Mouse (Mus musculus): Measurements from ENCODE around the gene Gm49394. TPM values are rescaled to one million over a fixed set of nuclear protein-coding genes. Genes with fewer than 3 reads are reported as not detected.

Gm49394 gene
- polyA plus RNA-seq, 1 experiment from 2014 or later: not detected

DNA sequence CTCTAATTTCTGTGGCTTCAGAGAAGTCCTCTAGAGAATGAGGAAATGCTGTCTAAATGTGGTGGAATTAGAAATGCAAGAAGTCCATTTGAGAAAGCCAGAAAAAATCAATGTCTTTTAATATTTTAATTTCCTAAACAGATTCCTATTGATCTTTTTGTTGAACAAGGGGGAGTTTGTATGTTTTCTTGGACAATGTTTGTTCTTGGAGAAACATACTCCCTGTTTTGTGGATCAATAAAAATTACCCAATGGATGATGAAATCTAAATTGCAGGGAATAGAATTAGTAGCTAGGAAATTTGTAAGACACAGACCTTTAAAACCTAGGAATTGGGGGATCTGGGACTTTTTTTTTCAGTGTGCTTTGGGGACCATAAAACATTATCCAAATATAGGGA is 7.9 kb downstream of the Gm49394 start:
- Histone ChIP-seq H3K4me1 (ENCODE audit: control insufficient read depth, insufficient read depth, low read length) (peaks cover 4% of the 10 kb centered on the region; the same call in 1 of the 2 replicates), H3K36me3 (ENCODE audit: control insufficient read depth, insufficient read depth, low read length) (no peaks in the 10 kb centered on the region), H3K9me3 (ENCODE audit: control insufficient read depth, low read length) (no peaks in the 10 kb centered on the region), H3K4me3 (ENCODE audit: low read depth, low read length) (0 out of 2 replicates have a peak overlapping the region, but pooled peaks have one; percentile 43), H3K9ac (ENCODE audit: low read length) (no peak overlapping the region), H3K27me3 (ENCODE audit: control insufficient read depth, insufficient read depth, low read length) (peaks cover 96% of the 10 kb centered on the region), H3K4me2 (ENCODE audit: low read depth) (0 out of 2 replicates have a peak overlapping the region, but pooled peaks have one; percentile 17), H3K27ac (ENCODE audit: low read depth, low read length) (no peak overlapping the region)
- ATAC-seq (ENCODE audit: insufficient read depth, low FRiP score, low TSS enrichment): no peak
- no peak for DNase-seq (ENCODE audit: low spot score)

DNA sequence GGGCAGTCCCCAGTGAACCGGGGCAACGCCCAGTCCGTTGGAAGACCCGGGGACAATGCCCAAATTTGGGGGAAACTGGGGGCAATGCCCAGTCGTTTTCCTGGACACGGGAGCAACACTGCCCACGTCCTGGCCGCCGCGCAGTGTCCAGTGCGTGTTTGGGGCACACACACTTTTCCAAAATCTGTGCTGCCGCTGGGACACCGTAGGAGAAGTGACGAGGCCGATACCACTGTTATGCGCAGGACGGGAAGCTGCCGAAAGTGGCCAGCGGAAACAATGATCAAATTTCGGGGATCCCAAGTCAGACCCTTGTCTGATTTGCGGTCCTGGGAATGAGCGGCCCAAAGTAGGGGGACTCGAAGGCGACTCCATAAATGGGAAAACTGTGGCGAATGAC is 8.7 kb downstream of the Gm49394 start:
- Histone ChIP-seq H3K4me2 (ENCODE audit: low read depth) (peak overlapping the region; percentile 48), H3K9me3 (ENCODE audit: control insufficient read depth, low read length) (no peaks in the 10 kb centered on the region), H3K4me1 (ENCODE audit: control insufficient read depth, insufficient read depth, low read length) (peaks cover 4% of the 10 kb centered on the region; the same call in 1 of the 2 replicates), H3K4me3 (ENCODE audit: low read depth, low read length) (peak overlapping the region; percentile 43), H3K36me3 (ENCODE audit: control insufficient read depth, insufficient read depth, low read length) (no peaks in the 10 kb centered on the region), H3K9ac (ENCODE audit: low read length) (peak overlapping the region; percentile 74), H3K27me3 (ENCODE audit: control insufficient read depth, insufficient read depth, low read length) (peaks cover 97% of the 10 kb centered on the region), H3K27ac (ENCODE audit: low read depth, low read length) (peak overlapping the region; percentile 67; the same call in 1 of the 2 replicates)
- DNase-seq (ENCODE audit: low spot score) (peak; percentile 42), ATAC-seq (ENCODE audit: insufficient read depth, low FRiP score, low TSS enrichment) (no peak)
- 0% methylated on average over 25 of the region's 25 CpGs for WGBS

DNA sequence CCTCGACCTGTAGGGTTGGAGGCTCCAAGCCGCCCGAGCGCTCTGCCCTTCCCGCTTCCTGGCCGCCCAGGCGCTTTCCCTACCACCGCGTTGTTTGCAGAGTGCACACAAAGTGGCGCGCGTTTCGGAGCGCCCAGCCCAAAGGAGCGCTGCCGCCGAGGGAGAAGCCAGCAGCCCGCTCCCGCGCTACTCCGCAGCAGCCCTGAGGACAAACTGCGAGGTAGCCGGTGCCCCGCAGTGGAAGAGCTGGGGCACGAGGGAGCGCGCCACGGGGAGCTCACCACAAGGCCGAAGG is 9.1 kb downstream of the Gm49394 start:
- no peaks in the 10 kb centered on the region for H3K36me3 ChIP-seq (ENCODE audit: control insufficient read depth, insufficient read depth, low read length)
- H3K9ac ChIP-seq (ENCODE audit: low read length): peak overlapping the region; percentile 74
- H3K4me1 ChIP-seq (ENCODE audit: control insufficient read depth, insufficient read depth, low read length): peaks cover 4% of the 10 kb centered on the region; the same call in 1 of the 2 replicates
- peak overlapping the region; percentile 43 for H3K4me3 ChIP-seq (ENCODE audit: low read depth, low read length)
- no peaks in the 10 kb centered on the region for H3K9me3 ChIP-seq (ENCODE audit: control insufficient read depth, low read length)
- ATAC-seq (ENCODE audit: insufficient read depth, low FRiP score, low TSS enrichment) (no peak), DNase-seq (ENCODE audit: low spot score) (no peak)
- H3K27ac ChIP-seq (ENCODE audit: low read depth, low read length): peak overlapping the region; percentile 67
- H3K27me3 ChIP-seq (ENCODE audit: control insufficient read depth, insufficient read depth, low read length): peaks cover 97% of the 10 kb centered on the region
- under 1% methylated on average over 29 of the region's 29 CpGs for WGBS
- peak overlapping the region; percentile 48 for H3K4me2 ChIP-seq (ENCODE audit: low read depth)

- Histone ChIP-seq H3K36me3 (ENCODE audit: control insufficient read depth, insufficient read depth, low read length) (no peaks in the 10 kb centered on the region), H3K4me2 (ENCODE audit: low read depth) (peak overlapping the region; percentile 48), H3K9me3 (ENCODE audit: control insufficient read depth, low read length) (no peaks in the 10 kb centered on the region), H3K27me3 (ENCODE audit: control insufficient read depth, insufficient read depth, low read length) (peaks cover 97% of the 10 kb centered on the region), H3K9ac (ENCODE audit: low read length) (peak overlapping the region; percentile 74), H3K4me3 (ENCODE audit: low read depth, low read length) (peak overlapping the region; percentile 43), H3K4me1 (ENCODE audit: control insufficient read depth, insufficient read depth, low read length) (peaks cover 4% of the 10 kb centered on the region; the same call in 1 of the 2 replicates), H3K27ac (ENCODE audit: low read depth, low read length) (peak overlapping the region; percentile 67)
- no peak for ATAC-seq (ENCODE audit: insufficient read depth, low FRiP score, low TSS enrichment)
- peak; percentile 61 for DNase-seq (ENCODE audit: low spot score)
- WGBS: under 1% methylated on average over 43 of the region's 43 CpGs
These were observed 9.7 kb downstream of the Gm49394 start for GRCm38 (mm10) chr7:142659767-142660650.

- DNase-seq (ENCODE audit: low spot score) (peak; percentile 64), ATAC-seq (ENCODE audit: insufficient read depth, low FRiP score, low TSS enrichment) (peak; percentile 46; the same call in 1 of the 2 replicates)
- H3K27me3 ChIP-seq (ENCODE audit: control insufficient read depth, insufficient read depth, low read length): peaks cover 97% of the 10 kb centered on the region
- peaks cover 4% of the 10 kb centered on the region; the same call in 1 of the 2 replicates for H3K4me1 ChIP-seq (ENCODE audit: control insufficient read depth, insufficient read depth, low read length)
- H3K4me3 ChIP-seq (ENCODE audit: low read depth, low read length): peak overlapping the region; percentile 43
- WGBS: under 1% methylated on average over 30 of the region's 70 CpGs
- peak overlapping the region; percentile 48 for H3K4me2 ChIP-seq (ENCODE audit: low read depth)
- H3K27ac ChIP-seq (ENCODE audit: low read depth, low read length): 0 out of 2 replicates have a peak overlapping the region, but pooled peaks have one; percentile 21
- no peaks in the 10 kb centered on the region for H3K9me3 ChIP-seq (ENCODE audit: control insufficient read depth, low read length)
- H3K36me3 ChIP-seq (ENCODE audit: control insufficient read depth, insufficient read depth, low read length): no peaks in the 10 kb centered on the region
- peak overlapping the region; percentile 50 for H3K9ac ChIP-seq (ENCODE audit: low read length)
These were observed 10.5 kb downstream of the Gm49394 start for GRCm38 (mm10) chr7:142659181-142659681.

DNA sequence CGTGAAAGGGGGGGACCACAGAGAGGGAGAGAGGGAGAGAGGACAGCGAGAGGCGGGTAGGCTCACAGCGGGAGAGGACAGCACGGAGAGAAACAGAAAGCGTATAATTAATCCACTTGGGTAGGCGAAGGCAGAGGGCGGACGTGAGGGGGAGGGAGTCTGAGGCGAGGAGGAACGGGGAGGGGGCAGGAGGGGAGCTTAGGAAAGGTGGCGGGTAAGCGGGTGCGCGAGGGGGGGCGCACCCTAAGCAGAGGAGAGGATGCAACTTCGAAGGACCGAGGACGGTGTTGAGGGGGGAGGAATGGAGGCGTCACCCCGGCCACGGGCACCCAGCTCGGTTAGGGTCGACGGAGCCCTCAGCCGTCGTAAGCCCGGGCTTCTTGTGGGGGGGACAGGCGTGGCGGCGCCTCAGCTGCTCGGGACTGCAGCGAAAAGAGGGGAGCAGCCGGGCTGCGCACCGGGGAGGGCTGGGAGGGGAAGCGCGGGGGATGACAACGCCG is 11.0 kb downstream of the Gm49394 start:
- no peaks in the 10 kb centered on the region for H3K4me1 ChIP-seq (ENCODE audit: control insufficient read depth, insufficient read depth, low read length)
- ATAC-seq (ENCODE audit: insufficient read depth, low FRiP score, low TSS enrichment) (0 out of 2 replicates have a peak, but pooled peaks have one; percentile 17), DNase-seq (ENCODE audit: low spot score) (peak; percentile 44)
- no peaks in the 10 kb centered on the region for H3K36me3 ChIP-seq (ENCODE audit: control insufficient read depth, insufficient read depth, low read length)
- H3K27me3 ChIP-seq (ENCODE audit: control insufficient read depth, insufficient read depth, low read length): peaks cover 97% of the 10 kb centered on the region
- 0 out of 2 replicates have a peak overlapping the region, but pooled peaks have one; percentile 21 for H3K27ac ChIP-seq (ENCODE audit: low read depth, low read length)
- H3K9ac ChIP-seq (ENCODE audit: low read length): peak overlapping the region; percentile 50
- peak overlapping the region; percentile 43 for H3K4me3 ChIP-seq (ENCODE audit: low read depth, low read length)
- H3K4me2 ChIP-seq (ENCODE audit: low read depth): peak overlapping the region; percentile 48
- WGBS: 0% methylated on average over 33 of the region's 40 CpGs
- H3K9me3 ChIP-seq (ENCODE audit: control insufficient read depth, low read length): no peaks in the 10 kb centered on the region

GRCm38 (mm10) chr7:142657821-142658614 is 11.7 kb downstream of the Gm49394 start:
- no peaks in the 10 kb centered on the region for H3K9me3 ChIP-seq (ENCODE audit: control insufficient read depth, low read length)
- under 1% methylated on average over 34 of the region's 34 CpGs for WGBS
- peak overlapping the region; percentile 50 for H3K9ac ChIP-seq (ENCODE audit: low read length)
- H3K27me3 ChIP-seq (ENCODE audit: control insufficient read depth, insufficient read depth, low read length): peaks cover 90% of the 10 kb centered on the region
- no peaks in the 10 kb centered on the region for H3K36me3 ChIP-seq (ENCODE audit: control insufficient read depth, insufficient read depth, low read length)
- H3K4me2 ChIP-seq (ENCODE audit: low read depth): peak overlapping the region; percentile 48
- no peaks in the 10 kb centered on the region for H3K4me1 ChIP-seq (ENCODE audit: control insufficient read depth, insufficient read depth, low read length)
- DNase-seq (ENCODE audit: low spot score) (peak; percentile 40), ATAC-seq (ENCODE audit: insufficient read depth, low FRiP score, low TSS enrichment) (no peak)
- H3K27ac ChIP-seq (ENCODE audit: low read depth, low read length): 0 out of 2 replicates have a peak overlapping the region, but pooled peaks have one; percentile 21
- H3K4me3 ChIP-seq (ENCODE audit: low read depth, low read length): peak overlapping the region; percentile 43

- no peaks in the 10 kb centered on the region for H3K4me1 ChIP-seq (ENCODE audit: control insufficient read depth, insufficient read depth, low read length)
- H3K9ac ChIP-seq (ENCODE audit: low read length): peak overlapping the region; percentile 31; the same call in 1 of the 2 replicates
- H3K4me3 ChIP-seq (ENCODE audit: low read depth, low read length): peak overlapping the region; percentile 43
- H3K9me3 ChIP-seq (ENCODE audit: control insufficient read depth, low read length): no peaks in the 10 kb centered on the region
- H3K36me3 ChIP-seq (ENCODE audit: control insufficient read depth, insufficient read depth, low read length): no peaks in the 10 kb centered on the region
- 3% methylated on average over 6 of the region's 9 CpGs for WGBS
- DNase-seq (ENCODE audit: low spot score): peak; percentile 55
- no peak for ATAC-seq (ENCODE audit: insufficient read depth, low FRiP score, low TSS enrichment)
- H3K4me2 ChIP-seq (ENCODE audit: low read depth): peak overlapping the region; percentile 48
- H3K27ac ChIP-seq (ENCODE audit: low read depth, low read length): no peak overlapping the region
- H3K27me3 ChIP-seq (ENCODE audit: control insufficient read depth, insufficient read depth, low read length): peaks cover 83% of the 10 kb centered on the region
These were observed 12.4 kb downstream of the Gm49394 start for GRCm38 (mm10) chr7:142657341-142657791.
